Mouse (Mus musculus): ENCODE data around the gene Oser1.

Gene Oser1

GRCm38 (mm10) chr2:163401221-163401620 lies 23.3 kb downstream of the Oser1 start:
- peak; percentile 89 for DNase-seq (ENCODE audit: low spot score)

- no peak for DNase-seq (ENCODE audit: low spot score)
These were observed 25.3 kb downstream of the Oser1 start for GRCm38 (mm10) chr2:163399222-163399621.

- DNase-seq (ENCODE audit: low spot score) = no peak
These were observed 25.7 kb downstream of the Oser1 start for GRCm38 (mm10) chr2:163398770-163399169.

GRCm38 (mm10) chr2:163397905-163398304 lies 26.6 kb downstream of the Oser1 start, which contains the start of gene Jph2:
Gene Jph2, minus strand, starts transcription at chr2:163397993.
- DNase-seq (ENCODE audit: low spot score) = peak; percentile 79

- DNase-seq (ENCODE audit: low spot score) = no peak
These were observed 27.4 kb downstream of the Oser1 start for GRCm38 (mm10) chr2:163397071-163397470.

- no peak for DNase-seq (ENCODE audit: low spot score)
These were observed 29.5 kb downstream of the Oser1 start for GRCm38 (mm10) chr2:163394977-163395376.

GRCm38 (mm10) chr2:163393976-163394375 lies 30.5 kb downstream of the Oser1 start:
- DNase-seq (ENCODE audit: low spot score) = no peak

GRCm38 (mm10) chr2:163393241-163393640 lies 31.3 kb downstream of the Oser1 start:
- no peak for DNase-seq (ENCODE audit: low spot score)

- no peak for DNase-seq (ENCODE audit: low spot score)
These were observed 32.1 kb downstream of the Oser1 start for GRCm38 (mm10) chr2:163392436-163392835.

- no peak for DNase-seq (ENCODE audit: low spot score)
These were observed 37.9 kb downstream of the Oser1 start for GRCm38 (mm10) chr2:163386423-163387190.

GRCm38 (mm10) chr2:163385126-163385525 lies 39.4 kb downstream of the Oser1 start:
- no peak for DNase-seq (ENCODE audit: low spot score)

- no peak for DNase-seq (ENCODE audit: low spot score)
These were observed 43.3 kb downstream of the Oser1 start for GRCm38 (mm10) chr2:163381246-163381645.

GRCm38 (mm10) chr2:163379366-163379765 lies 45.1 kb downstream of the Oser1 start:
- DNase-seq (ENCODE audit: low spot score) = no peak

GRCm38 (mm10) chr2:163376082-163376481 lies 48.4 kb downstream of the Oser1 start:
- no peak for DNase-seq (ENCODE audit: low spot score)

GRCm38 (mm10) chr2:163375468-163375867 lies 49.0 kb downstream of the Oser1 start:
- DNase-seq (ENCODE audit: low spot score) = no peak

GRCm38 (mm10) chr2:163372627-163373026 lies 51.9 kb downstream of the Oser1 start:
- no peak for DNase-seq (ENCODE audit: low spot score)

GRCm38 (mm10) chr2:163370175-163370574 lies 54.3 kb downstream of the Oser1 start:
- DNase-seq (ENCODE audit: low spot score) = no peak

- DNase-seq (ENCODE audit: low spot score) = no peak
These were observed 59.5 kb downstream of the Oser1 start for GRCm38 (mm10) chr2:163364785-163365541.

GRCm38 (mm10) chr2:163362940-163363921 lies 61.3 kb downstream of the Oser1 start:
- no peak for DNase-seq (ENCODE audit: low spot score)

GRCm38 (mm10) chr2:163360858-163361623 lies 63.5 kb downstream of the Oser1 start:
- no peak for DNase-seq (ENCODE audit: low spot score)

- DNase-seq (ENCODE audit: low spot score) = no peak
These were observed 65.2 kb downstream of the Oser1 start for GRCm38 (mm10) chr2:163359253-163359652.

Data from embryo, embryonic 10 days (tissue).